Mouse (Mus musculus): ENCODE data around the gene Amdhd2. TPM values are rescaled to one million over a fixed set of nuclear protein-coding genes. Genes with fewer than 3 reads are reported as not detected.

The Amdhd2 gene
- polyA plus RNA-seq, 1 experiment from 2014 or later, result 159 TPM

DNA sequence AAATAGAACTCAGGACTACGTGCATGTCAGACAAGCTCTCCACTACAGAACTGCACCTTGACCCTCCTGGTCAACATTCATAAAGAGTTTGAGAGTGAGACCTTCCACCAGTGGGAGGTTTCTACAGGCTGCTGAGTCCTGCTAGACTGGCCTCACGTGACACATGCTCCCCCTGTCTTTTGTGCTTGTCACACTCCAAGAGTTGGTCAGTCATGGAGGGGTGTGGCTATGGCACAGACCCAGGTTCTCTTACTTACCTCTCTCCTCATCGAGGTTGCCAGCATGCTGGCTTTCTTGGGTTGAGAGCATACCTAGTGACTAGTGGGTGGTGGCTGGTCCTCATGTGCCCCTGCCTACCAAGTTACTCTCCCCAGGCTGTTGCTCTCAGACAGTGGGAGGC, 9.1 kb downstream of the Amdhd2 start:
- H3K27me3 ChIP-seq (replicated peaks; ENCODE audit: control insufficient read depth, insufficient read depth, low read length), result no peaks in the 10 kb centered on the region
- no peak overlapping the region for H3K9ac ChIP-seq (ENCODE audit: low read depth, low read length)
- no peak overlapping the region for H3K27ac ChIP-seq (ENCODE audit: low read depth, low read length)
- 54% methylated on average over 3 of the region's 3 CpGs for WGBS
- ATAC-seq, result 0 out of 2 replicates have a peak, but pooled peaks have one; percentile 7
- H3K9me3 ChIP-seq (ENCODE audit: control insufficient read depth), result no peaks in the 10 kb centered on the region
- peak; percentile 21; the same call in 1 of the 2 replicates for TF ChIP-seq CTCF (IDR thresholded peaks at IDR 0.05; ENCODE audit: low read depth)
- H3K4me2 ChIP-seq (replicated peaks; ENCODE audit: low read depth), result no peak overlapping the region
- H3K4me1 ChIP-seq (replicated peaks; ENCODE audit: control insufficient read depth, insufficient read depth, low read length), result peaks cover 3% of the 10 kb centered on the region; the same call in 1 of the 2 replicates
- peaks cover 35% of the 10 kb centered on the region for H3K36me3 ChIP-seq (ENCODE audit: control insufficient read depth, insufficient read depth)
- no peak overlapping the region for H3K4me3 ChIP-seq (ENCODE audit: low read depth, low read length)

DNA sequence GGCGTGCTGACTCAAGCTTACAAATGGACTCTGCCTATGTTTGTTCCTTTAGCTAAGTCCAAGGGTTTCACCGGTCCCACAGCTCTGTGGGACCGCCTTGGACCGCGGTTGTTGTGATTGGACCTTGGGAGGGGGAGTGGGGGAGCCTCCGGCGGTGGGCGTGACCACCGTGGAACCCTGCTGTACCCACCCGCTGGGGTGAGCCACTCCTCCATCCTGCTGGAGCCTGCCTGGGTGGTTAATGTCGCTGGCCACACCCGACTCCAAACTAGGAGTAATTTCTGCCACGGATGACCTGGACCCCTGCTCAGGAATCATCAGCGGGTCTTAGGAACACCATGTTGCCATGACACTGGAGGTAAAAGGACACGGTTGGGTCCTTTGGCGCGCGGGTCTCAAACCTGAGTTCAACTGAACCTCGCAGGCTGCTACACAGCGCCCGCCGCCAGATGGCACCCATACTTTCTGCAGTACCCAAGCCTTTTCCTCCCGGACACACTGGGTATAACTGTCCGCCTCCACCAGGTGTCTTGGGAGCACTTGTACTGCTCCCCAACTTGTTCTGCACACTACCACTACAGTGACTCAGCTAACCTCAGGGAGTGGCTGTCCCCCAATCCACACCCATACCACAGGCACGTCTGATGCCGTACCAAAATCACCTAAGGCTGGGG, 11.5 kb downstream of the Amdhd2 start:
- H3K4me1 ChIP-seq (replicated peaks; ENCODE audit: control insufficient read depth, insufficient read depth, low read length), result peaks cover 3% of the 10 kb centered on the region; the same call in 1 of the 2 replicates
- H3K4me2 ChIP-seq (replicated peaks; ENCODE audit: low read depth), result peak overlapping the region; percentile 75
- H3K36me3 ChIP-seq (ENCODE audit: control insufficient read depth, insufficient read depth), result peaks cover 23% of the 10 kb centered on the region; the same call in 1 of the 2 replicates
- H3K9me3 ChIP-seq (ENCODE audit: control insufficient read depth), result no peaks in the 10 kb centered on the region
- peak; percentile 96 for TF ChIP-seq CTCF (IDR thresholded peaks at IDR 0.05; ENCODE audit: low read depth)
- H3K27me3 ChIP-seq (replicated peaks; ENCODE audit: control insufficient read depth, insufficient read depth, low read length), result no peaks in the 10 kb centered on the region
- WGBS, result 1% methylated on average over 26 of the region's 26 CpGs
- H3K9ac ChIP-seq (ENCODE audit: low read depth, low read length), result no peak overlapping the region
- H3K4me3 ChIP-seq (ENCODE audit: low read depth, low read length), result peak overlapping the region; percentile 34
- no peak overlapping the region for H3K27ac ChIP-seq (ENCODE audit: low read depth, low read length)
- ATAC-seq, result peak; percentile 88

DNA sequence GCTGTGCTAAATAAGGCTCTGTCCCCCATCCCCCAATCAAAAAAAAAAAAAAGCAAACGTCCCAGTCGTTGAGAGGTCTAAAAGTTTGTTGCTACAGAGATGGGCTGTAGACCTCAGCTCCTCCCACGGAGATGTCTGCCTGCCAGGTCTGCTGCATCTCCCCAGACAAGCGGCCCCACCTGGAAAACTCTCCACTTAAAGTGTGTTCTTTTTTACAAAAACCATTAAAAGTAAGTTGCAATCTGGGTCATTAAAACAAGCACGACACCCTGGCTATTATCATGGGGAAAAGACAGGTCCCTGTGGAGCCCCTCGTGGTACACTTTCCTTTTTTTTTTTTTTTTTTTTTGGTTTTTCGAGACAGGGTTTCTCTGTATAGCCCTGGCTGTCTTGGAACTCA, 12.2 kb downstream of the Amdhd2 start:
- Histone ChIP-seq H3K4me3 (ENCODE audit: low read depth, low read length) (no peak overlapping the region; the same call in 1 of the 2 replicates), H3K9me3 (ENCODE audit: control insufficient read depth) (no peaks in the 10 kb centered on the region), H3K4me2 (replicated peaks; ENCODE audit: low read depth) (peak overlapping the region; percentile 75), H3K9ac (ENCODE audit: low read depth, low read length) (no peak overlapping the region), H3K27ac (ENCODE audit: low read depth, low read length) (no peak overlapping the region), H3K27me3 (replicated peaks; ENCODE audit: control insufficient read depth, insufficient read depth, low read length) (no peaks in the 10 kb centered on the region), H3K4me1 (replicated peaks; ENCODE audit: control insufficient read depth, insufficient read depth, low read length) (peaks cover 3% of the 10 kb centered on the region; the same call in 1 of the 2 replicates), H3K36me3 (ENCODE audit: control insufficient read depth, insufficient read depth) (peaks cover 16% of the 10 kb centered on the region; the same call in 1 of the 2 replicates)
- no peak for TF ChIP-seq CTCF (IDR thresholded peaks at IDR 0.05; ENCODE audit: low read depth)
- WGBS, result 14% methylated on average over 7 of the region's 7 CpGs
- ATAC-seq, result no peak

DNA sequence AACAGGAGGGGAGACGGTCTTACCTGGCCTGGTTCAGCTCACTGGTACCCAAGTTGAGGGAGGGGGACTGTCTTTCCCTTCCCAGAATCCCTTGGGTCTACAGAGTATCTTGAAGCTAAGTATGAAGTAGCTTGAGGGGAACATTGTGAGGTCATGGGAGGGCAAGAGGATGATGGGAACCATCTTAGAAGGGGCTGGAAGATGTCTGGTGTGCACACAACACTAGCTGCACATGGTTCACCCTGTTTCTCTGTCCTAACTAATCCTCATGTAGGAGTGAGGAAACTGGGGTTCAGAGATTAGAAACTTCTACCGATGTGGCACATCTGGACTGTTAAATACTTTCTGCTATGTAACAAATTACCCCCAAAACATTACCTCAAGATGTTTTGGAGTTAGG, 12.7 kb downstream of the Amdhd2 start, which contains the start of gene Pdpk1:
TSS of gene Pdpk1 (minus strand) at position 101 of the 400 bp plus-strand sequence.
- Histone ChIP-seq H3K9ac (ENCODE audit: low read depth, low read length) (no peak within 1 kb of the TSS), H3K27ac (ENCODE audit: low read depth, low read length) (no peak within 1 kb of the TSS), H3K4me3 (ENCODE audit: low read depth, low read length) (peak within 1 kb of the TSS; percentile 34), H3K4me2 (replicated peaks; ENCODE audit: low read depth) (peak within 1 kb of the TSS; percentile 75), H3K4me1 (replicated peaks; ENCODE audit: control insufficient read depth, insufficient read depth, low read length) (peaks cover 3% of the 10 kb centered on the region; the same call in 1 of the 2 replicates), H3K36me3 (ENCODE audit: control insufficient read depth, insufficient read depth) (peaks cover 11% of the 10 kb centered on the region; the same call in 1 of the 2 replicates), H3K9me3 (ENCODE audit: control insufficient read depth) (no peaks in the 10 kb centered on the region), H3K27me3 (replicated peaks; ENCODE audit: control insufficient read depth, insufficient read depth, low read length) (no peaks in the 10 kb centered on the region)
- no peak for ATAC-seq
- WGBS, result 79% methylated on average over 2 of the region's 2 CpGs
- no peak for TF ChIP-seq CTCF (IDR thresholded peaks at IDR 0.05; ENCODE audit: low read depth)

DNA sequence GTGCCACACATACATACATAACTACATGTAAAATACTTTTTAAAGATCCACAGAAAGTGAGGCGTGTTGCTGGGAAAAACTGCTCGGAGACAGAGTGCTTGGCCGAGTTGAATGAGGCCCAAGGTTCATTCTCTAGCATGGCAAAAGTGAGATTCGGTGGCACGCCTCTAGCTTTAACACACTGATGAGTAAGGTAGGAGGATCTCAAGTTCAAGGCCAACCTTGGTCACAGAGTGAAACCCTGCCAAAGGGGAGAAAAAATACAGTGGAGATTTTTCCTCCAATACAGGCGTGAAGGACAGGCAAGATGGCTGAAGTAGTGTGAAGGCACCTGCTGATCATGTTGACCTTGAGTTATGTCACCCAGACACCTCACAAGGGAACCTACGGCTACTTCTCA, 14.1 kb downstream of the Amdhd2 start:
- H3K4me1 ChIP-seq (replicated peaks; ENCODE audit: control insufficient read depth, insufficient read depth, low read length), result peaks cover 3% of the 10 kb centered on the region; the same call in 1 of the 2 replicates
- WGBS, result 91% methylated on average over 7 of the region's 7 CpGs
- no peak overlapping the region for H3K4me2 ChIP-seq (replicated peaks; ENCODE audit: low read depth)
- TF ChIP-seq CTCF (IDR thresholded peaks at IDR 0.05; ENCODE audit: low read depth), result no peak
- no peak overlapping the region for H3K27ac ChIP-seq (ENCODE audit: low read depth, low read length)
- no peak overlapping the region for H3K9ac ChIP-seq (ENCODE audit: low read depth, low read length)
- no peaks in the 10 kb centered on the region for H3K9me3 ChIP-seq (ENCODE audit: control insufficient read depth)
- H3K27me3 ChIP-seq (replicated peaks; ENCODE audit: control insufficient read depth, insufficient read depth, low read length), result no peaks in the 10 kb centered on the region
- no peak overlapping the region for H3K4me3 ChIP-seq (ENCODE audit: low read depth, low read length)
- no peak for ATAC-seq
- no peaks in the 10 kb centered on the region for H3K36me3 ChIP-seq (ENCODE audit: control insufficient read depth, insufficient read depth)

DNA sequence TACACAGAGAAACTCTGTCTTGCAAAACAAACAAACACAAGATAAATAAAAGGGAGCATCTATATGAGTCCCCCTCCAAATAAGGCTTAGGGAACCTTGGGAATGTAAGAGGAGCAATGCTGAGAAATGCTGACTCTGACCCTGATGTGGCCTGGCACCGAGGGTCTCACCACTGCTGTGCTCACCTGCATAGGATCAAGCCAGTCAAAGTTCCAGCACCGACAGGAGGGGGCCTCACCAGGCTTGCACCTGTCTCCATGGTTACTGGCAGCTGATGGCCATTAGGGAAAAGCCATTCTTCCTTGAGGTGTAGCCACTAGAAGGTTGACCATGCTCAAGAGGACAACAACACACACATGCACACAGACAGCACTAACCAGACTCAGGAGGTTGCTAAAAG, 20.7 kb downstream of the Amdhd2 start:
- H3K4me1 ChIP-seq (replicated peaks; ENCODE audit: control insufficient read depth, insufficient read depth, low read length), result peaks cover 17% of the 10 kb centered on the region
- no peak overlapping the region for H3K4me3 ChIP-seq (ENCODE audit: low read depth, low read length)
- no peak overlapping the region for H3K27ac ChIP-seq (ENCODE audit: low read depth, low read length)
- WGBS, result 34% methylated on average over 2 of the region's 2 CpGs
- no peak for ATAC-seq
- H3K4me2 ChIP-seq (replicated peaks; ENCODE audit: low read depth), result no peak overlapping the region
- H3K36me3 ChIP-seq (ENCODE audit: control insufficient read depth, insufficient read depth), result no peaks in the 10 kb centered on the region
- H3K27me3 ChIP-seq (replicated peaks; ENCODE audit: control insufficient read depth, insufficient read depth, low read length), result no peaks in the 10 kb centered on the region
- no peaks in the 10 kb centered on the region for H3K9me3 ChIP-seq (ENCODE audit: control insufficient read depth)
- TF ChIP-seq CTCF (IDR thresholded peaks at IDR 0.05; ENCODE audit: low read depth), result no peak
- no peak overlapping the region for H3K9ac ChIP-seq (ENCODE audit: low read depth, low read length)
